Mouse (Mus musculus) ovary, postnatal 10 days (tissue): Measurements from ENCODE around the gene Spen.

Experiments
- DNase-seq: peaks from one replicate; pipeline ENCODE4 v3.0.0; 2022; ENCODE audit warnings: low spot score

The Spen gene

GRCm38 (mm10) chr4:141420886-141421285, 117.5 kb downstream of the Spen start:
- DNase-seq: no peak

DNA sequence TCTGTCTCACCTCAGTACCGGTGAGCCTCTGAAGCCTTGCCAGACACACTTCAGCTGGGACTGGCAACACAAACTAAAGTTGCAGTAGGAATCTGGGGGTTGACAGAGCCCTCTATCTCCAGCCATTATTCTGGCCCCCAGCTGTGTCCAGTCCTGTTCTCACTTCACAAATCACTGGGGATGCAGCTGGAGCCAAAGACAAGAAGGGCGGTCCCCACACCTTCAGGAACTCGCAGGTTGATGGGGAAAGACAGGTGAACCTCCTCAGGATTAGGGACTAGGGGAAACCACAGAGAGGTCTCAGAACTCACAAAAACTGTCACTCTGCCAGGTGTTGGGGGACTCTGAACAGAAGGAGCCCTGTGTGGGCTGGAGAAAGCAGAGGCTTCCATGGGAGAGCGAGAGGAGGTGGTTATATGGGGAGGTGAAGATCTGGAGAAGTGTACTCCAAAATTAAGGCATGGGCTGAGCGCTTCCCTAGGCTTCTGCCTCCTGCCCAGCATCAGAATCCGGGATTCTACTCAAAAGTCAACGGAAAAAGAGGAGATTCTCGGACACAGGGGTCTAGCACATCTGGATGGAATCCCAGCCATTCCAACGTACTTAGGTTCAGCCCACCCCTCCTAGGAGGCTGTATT, 118.1 kb downstream of the Spen start, which contains the start of gene Hspb7:
Gene Hspb7, plus strand, starts transcription at position 588 of the 638 bp plus-strand sequence.
- no peak for DNase-seq

DNA sequence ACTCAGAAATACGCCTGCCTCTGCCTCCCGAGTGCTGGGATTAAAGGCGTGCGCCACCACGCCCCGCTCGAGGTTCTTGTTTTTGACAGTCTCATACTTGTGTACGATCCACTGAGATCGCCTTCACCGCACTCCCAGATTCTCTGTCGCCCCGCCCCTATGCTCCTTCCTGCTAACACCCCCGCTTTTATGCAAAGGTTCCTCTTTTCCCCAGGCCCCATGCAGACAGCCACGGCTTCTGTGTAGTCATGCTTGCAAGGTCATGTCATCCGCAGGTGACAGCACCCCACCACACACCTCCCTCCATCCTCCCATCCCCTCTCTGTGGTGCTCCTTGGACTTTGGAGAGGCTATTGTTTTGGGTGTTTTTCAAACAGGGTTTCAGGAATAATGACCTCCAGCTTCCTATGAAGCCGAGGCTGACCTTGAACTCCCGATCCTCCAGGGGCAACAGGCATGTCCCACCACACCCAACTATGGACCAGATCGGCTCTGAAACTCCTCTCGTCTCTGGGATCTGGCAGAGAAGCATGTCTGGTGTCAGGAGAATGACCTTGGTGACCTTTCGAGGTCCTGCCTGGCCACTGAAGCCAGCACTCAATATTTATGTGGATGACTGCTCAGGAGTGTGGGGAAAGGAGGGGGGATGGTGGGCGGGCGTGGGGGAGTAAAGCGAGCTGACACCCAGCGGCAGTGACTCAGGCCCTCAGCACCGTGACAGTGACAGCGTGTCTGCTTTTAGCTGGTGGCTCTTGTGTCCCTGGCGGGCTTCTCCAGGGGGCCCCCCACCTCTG, 118.8 kb downstream of the Spen start:
- DNase-seq: no peak
